Mouse (Mus musculus) spleen, adult 2 months (tissue): ENCODE measurements around the gene Pitpnm3.

ENCODE experiments used
- CTCF ChIP-seq: fragments of 200-500 bp; IDR thresholded peaks from 2 replicates; pipeline ENCODE4 v1.5.1; 2011; ENCODE audit warnings: mild to moderate bottlenecking, inconsistent platforms; ENCODE audit not compliant: insufficient read depth, insufficient read length, insufficient replicate concordance; ENCODE audit errors: extremely low read depth
- POLR2A ChIP-seq: fragments of 200-500 bp; IDR thresholded peaks from 2 replicates; pipeline ENCODE4 v1.6.1; 2011; ENCODE audit warnings: low read depth, low read length, inconsistent platforms

DNA sequence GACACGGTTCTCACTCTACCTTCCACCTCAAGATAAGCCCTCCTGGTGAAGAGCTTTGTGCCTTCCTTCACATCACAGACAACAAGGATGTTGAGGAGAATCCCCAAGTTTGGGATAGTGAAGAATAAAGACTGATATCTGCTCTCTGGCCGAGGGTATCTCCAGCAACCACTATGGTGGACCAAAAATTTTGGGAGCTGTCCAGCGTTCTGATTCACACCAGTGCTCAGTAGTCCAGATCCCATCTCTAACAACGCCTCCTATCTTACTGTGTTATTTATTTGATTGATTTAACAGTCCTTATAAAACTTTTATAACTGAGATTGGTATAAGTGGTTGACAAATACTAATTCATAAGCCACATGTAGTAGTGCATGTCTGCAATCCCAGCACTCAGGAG, 22.3 kb downstream of the Pitpnm3 start:
- TF ChIP-seq POLR2A (no peak), CTCF (no peak)
